Mouse (Mus musculus) C2C12 (cell line): Measurements from ENCODE around the gene Gpr3. TPM values are rescaled to one million over a fixed set of nuclear protein-coding genes. Genes with fewer than 3 reads are reported as not detected.

Experiments used
- H3K27me3 ChIP-seq: one replicate; pipeline ENCODE4 v1.6.1; 2011; ENCODE audit not compliant: control insufficient read depth, insufficient read depth, insufficient read length
- H3K36me3 ChIP-seq: one replicate; pipeline ENCODE4 v1.6.1; 2011; ENCODE audit not compliant: control insufficient read depth, insufficient read depth
- H3K4me3 ChIP-seq: one replicate; pipeline ENCODE4 v1.5.1; 2011; ENCODE audit warnings: mild to moderate bottlenecking, control low read depth; ENCODE audit not compliant: poor library complexity, insufficient read depth, severe bottlenecking
- H3K79me2 ChIP-seq: one replicate; pipeline ENCODE4 v1.6.1; 2011; ENCODE audit not compliant: control insufficient read depth, insufficient read depth
- H3K79me3 ChIP-seq: one replicate; pipeline ENCODE4 v1.6.1; 2011; ENCODE audit warnings: low read depth, control low read depth
- H3ac ChIP-seq: one replicate; pipeline ENCODE3; 2011; ENCODE audit warnings: low read depth; ENCODE audit not compliant: control insufficient read depth, insufficient read length
- CEBPB ChIP-seq: IDR thresholded peaks from one replicate; pipeline ENCODE4 v1.6.1; 2011; ENCODE audit warnings: low read depth, mild to moderate bottlenecking, control low read depth, moderate library complexity
- CTCF ChIP-seq: IDR thresholded peaks from one replicate; pipeline ENCODE4 v1.5.1; 2011; ENCODE audit not compliant: control insufficient read depth, insufficient read depth, insufficient read length
- FOSL1 ChIP-seq: IDR thresholded peaks from one replicate; pipeline ENCODE4 v1.8.0; 2011; ENCODE audit warnings: mild to moderate bottlenecking, low read length; ENCODE audit not compliant: poor library complexity, insufficient read depth, severe bottlenecking
- MAX ChIP-seq: IDR thresholded peaks from one replicate; pipeline ENCODE4 v1.6.1; 2011; ENCODE audit warnings: mild to moderate bottlenecking, control low read depth
- MYOD1 ChIP-seq: IDR thresholded peaks from one replicate; pipeline ENCODE4 v1.6.1; 2011; ENCODE audit warnings: low read depth; ENCODE audit not compliant: control insufficient read depth, insufficient read length
- MYOG ChIP-seq: IDR thresholded peaks from one replicate; pipeline ENCODE4 v1.6.1; 2011; ENCODE audit not compliant: control insufficient read depth, insufficient read length; ENCODE audit errors: extremely low read depth
- USF1 ChIP-seq: IDR thresholded peaks from one replicate; pipeline ENCODE4 v1.6.1; 2011; ENCODE audit warnings: low read depth, mild to moderate bottlenecking, control low read depth, moderate library complexity
- polyA plus RNA-seq: library from polyadenylated mRNA; unstranded; fragments of >200 nt; fragmentation: generic; extraction: Trizol; gene quantifications from one replicate; pipeline ENCODE4 v1.2.1, GENCODE M21; 2012; ENCODE audit warnings: missing spikeins

Gene Gpr3
- polyA plus RNA-seq, 1 experiment = 0.53 TPM

DNA sequence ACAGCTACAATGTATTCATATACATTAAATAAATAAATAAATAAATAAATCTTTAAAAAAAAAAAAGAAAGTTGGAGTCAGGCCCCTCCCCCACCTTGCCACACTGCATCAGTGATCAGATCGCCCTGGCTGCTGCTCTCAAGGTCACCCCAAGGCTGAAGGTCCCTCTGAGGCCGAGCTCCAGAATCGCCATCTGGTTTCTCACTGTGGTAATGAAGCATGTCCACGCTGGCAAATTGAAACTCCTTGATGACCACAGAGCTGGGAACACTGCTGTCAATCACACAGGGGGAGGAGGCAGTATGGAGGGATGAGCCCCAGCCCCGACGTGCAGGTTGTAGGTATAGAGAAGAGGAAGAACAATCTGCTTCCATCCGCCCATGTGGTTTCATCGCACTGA is 15.3 kb upstream of the Gpr3 start:
- Histone ChIP-seq H3K27me3 (peaks cover 11% of the 10 kb centered on the region), H3K4me3 (no peak overlapping the region), H3K36me3 (no peaks in the 10 kb centered on the region), H3ac (no peak overlapping the region), H3K79me3 (no peaks in the 10 kb centered on the region), H3K79me2 (no peaks in the 10 kb centered on the region)
- TF ChIP-seq MYOD1 (no peak), CTCF (no peak), USF1 (no peak), MYOG (no peak), FOSL1 (no peak), CEBPB (no peak), MAX (no peak)

- H3K79me2 ChIP-seq = no peaks in the 10 kb centered on the region
- no peak for TF ChIP-seq MYOG
- no peak for TF ChIP-seq CTCF
- TF ChIP-seq CEBPB = no peak
- no peak for TF ChIP-seq FOSL1
- no peak for TF ChIP-seq MAX
- TF ChIP-seq USF1 = no peak
- TF ChIP-seq MYOD1 = no peak
- H3K4me3 ChIP-seq = no peak overlapping the region
Measured at GRCm38 (mm10) chr4:133226073-133226472, 13.7 kb upstream of the Gpr3 start.

GRCm38 (mm10) chr4:133223875-133224274 is 11.5 kb upstream of the Gpr3 start:
- no peaks in the 10 kb centered on the region for H3K36me3 ChIP-seq
- no peaks in the 10 kb centered on the region for H3K79me3 ChIP-seq
- H3K27me3 ChIP-seq = peaks cover 40% of the 10 kb centered on the region
- H3ac ChIP-seq = no peak overlapping the region
- TF ChIP-seq MYOG (no peak), USF1 (no peak), FOSL1 (no peak), CTCF (no peak), MAX (no peak), CEBPB (no peak), MYOD1 (no peak)
- no peaks in the 10 kb centered on the region for H3K79me2 ChIP-seq
- no peak overlapping the region for H3K4me3 ChIP-seq

More at GRCm38 (mm10) chr4:133226073-133226472, 13.7 kb upstream of the Gpr3 start:
- Histone ChIP-seq H3K79me3 (no peaks in the 10 kb centered on the region), H3ac (no peak overlapping the region), H3K36me3 (no peaks in the 10 kb centered on the region), H3K27me3 (peaks cover 26% of the 10 kb centered on the region)

GRCm38 (mm10) chr4:133221701-133222100 is 9.4 kb upstream of the Gpr3 start:
- H3ac ChIP-seq = no peak overlapping the region
- TF ChIP-seq MYOG (no peak), FOSL1 (no peak), USF1 (no peak), CTCF (no peak), MAX (no peak), CEBPB (no peak), MYOD1 (no peak)
- H3K27me3 ChIP-seq = peaks cover 40% of the 10 kb centered on the region
- no peaks in the 10 kb centered on the region for H3K36me3 ChIP-seq
- no peak overlapping the region for H3K4me3 ChIP-seq
- H3K79me2 ChIP-seq = no peaks in the 10 kb centered on the region
- no peaks in the 10 kb centered on the region for H3K79me3 ChIP-seq

- no peak overlapping the region for H3K4me3 ChIP-seq
- H3K27me3 ChIP-seq = peaks cover 40% of the 10 kb centered on the region
- no peaks in the 10 kb centered on the region for H3K79me2 ChIP-seq
- no peak overlapping the region for H3ac ChIP-seq
- no peaks in the 10 kb centered on the region for H3K36me3 ChIP-seq
- H3K79me3 ChIP-seq = no peaks in the 10 kb centered on the region
- TF ChIP-seq CTCF (no peak), MYOG (no peak), CEBPB (no peak), MYOD1 (no peak), MAX (no peak), FOSL1 (no peak), USF1 (no peak)
Measured at GRCm38 (mm10) chr4:133220656-133221055, 8.3 kb upstream of the Gpr3 start.

GRCm38 (mm10) chr4:133218745-133219144 is 6.4 kb upstream of the Gpr3 start:
- no peaks in the 10 kb centered on the region for H3K79me2 ChIP-seq
- TF ChIP-seq MYOD1 (no peak), USF1 (no peak), CEBPB (no peak), FOSL1 (no peak), MYOG (no peak), CTCF (no peak), MAX (no peak)

More at GRCm38 (mm10) chr4:133218745-133219144, 6.4 kb upstream of the Gpr3 start:
- Histone ChIP-seq H3K4me3 (no peak overlapping the region), H3K36me3 (no peaks in the 10 kb centered on the region), H3ac (no peak overlapping the region), H3K79me3 (no peaks in the 10 kb centered on the region), H3K27me3 (peaks cover 40% of the 10 kb centered on the region)
